Mouse (Mus musculus) ovary, postnatal 14 days (tissue): ENCODE measurements around the gene Trappc6b.
A peak's percentile ranks its signal among the peaks of the same experiment; 100 is the strongest.
"Not testable (repeated sequence)": the region's sequence is repeated elsewhere in the genome, so short reads cannot be mapped to it uniquely, and the experiment has no call there.

Source experiments
- DNase-seq: peaks from one replicate; pipeline ENCODE4 v3.0.0; 2022; ENCODE audit warnings: low spot score

Gene Trappc6b

DNA sequence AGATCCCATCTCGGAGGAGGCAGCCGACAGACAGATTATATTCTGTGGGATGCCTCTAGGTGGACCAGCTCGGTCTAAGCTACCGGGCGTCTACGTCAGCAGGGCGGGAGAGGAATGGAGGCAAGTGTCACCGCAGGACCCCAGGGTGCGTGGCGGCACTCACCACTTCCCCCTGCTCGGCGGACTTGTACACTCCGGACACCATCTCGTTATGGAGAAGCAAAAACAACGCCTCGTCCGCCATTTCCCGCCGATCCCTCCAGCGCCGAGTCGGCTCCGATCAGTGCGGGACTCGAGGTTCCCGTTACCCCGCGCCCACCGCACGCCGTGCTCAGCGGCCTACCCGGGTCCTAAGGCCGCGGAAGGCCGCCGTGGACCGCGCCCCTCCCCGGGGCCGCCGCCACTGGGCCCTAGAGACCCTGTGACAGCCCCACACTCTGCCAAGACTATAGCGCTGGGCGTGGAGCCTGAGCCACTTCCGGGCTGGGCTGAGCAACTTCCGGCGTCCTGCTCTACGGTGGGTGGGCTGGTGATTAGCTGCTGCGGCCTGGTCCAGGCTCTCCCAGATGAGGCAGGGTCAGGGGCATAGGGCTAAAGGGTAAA, at the start of gene Trappc6b:
Trappc6b (minus strand) TSS at position 480 of the 603 bp plus-strand sequence.
- peak; percentile 67 for DNase-seq

DNA sequence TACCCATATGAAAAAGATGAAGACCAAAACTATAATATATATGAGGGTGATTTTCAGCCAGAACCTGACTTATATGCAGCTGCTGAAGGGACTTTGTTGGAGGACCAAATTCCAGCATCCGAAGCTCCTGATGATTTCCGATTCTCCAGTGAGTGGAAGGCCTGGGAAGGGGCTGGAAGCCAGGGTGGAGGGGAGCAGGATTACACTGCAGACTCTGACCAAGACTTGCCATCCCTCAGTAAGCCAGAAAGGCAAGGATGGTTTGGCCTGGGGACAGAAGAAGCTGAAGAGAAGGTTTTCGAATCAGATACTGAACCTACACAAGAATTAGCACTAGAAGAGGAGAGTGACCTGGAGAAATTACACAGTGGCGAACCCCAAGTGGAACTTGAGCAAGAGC, 46.7 kb upstream of the Trappc6b start:
- DNase-seq, result no peak

DNA sequence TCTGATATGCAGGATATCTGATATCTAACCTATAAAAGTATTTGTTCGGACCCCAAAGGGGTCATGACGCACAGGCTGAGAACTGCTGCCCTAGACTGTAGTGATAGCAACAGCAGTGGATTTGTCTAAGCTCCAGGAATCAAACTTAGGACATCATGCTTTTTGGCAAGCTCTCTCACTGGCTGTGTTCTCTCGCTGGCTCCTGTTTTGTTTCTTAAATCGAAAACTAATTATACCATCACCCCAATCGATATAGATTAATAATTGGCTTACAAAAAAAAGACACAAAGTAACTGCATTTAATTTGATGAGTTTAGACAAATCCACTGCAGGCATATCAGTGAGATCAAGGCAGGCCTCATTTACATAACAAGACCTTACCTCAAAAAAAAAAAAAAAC, 45.2 kb upstream of the Trappc6b start:
- DNase-seq, result no peak

DNA sequence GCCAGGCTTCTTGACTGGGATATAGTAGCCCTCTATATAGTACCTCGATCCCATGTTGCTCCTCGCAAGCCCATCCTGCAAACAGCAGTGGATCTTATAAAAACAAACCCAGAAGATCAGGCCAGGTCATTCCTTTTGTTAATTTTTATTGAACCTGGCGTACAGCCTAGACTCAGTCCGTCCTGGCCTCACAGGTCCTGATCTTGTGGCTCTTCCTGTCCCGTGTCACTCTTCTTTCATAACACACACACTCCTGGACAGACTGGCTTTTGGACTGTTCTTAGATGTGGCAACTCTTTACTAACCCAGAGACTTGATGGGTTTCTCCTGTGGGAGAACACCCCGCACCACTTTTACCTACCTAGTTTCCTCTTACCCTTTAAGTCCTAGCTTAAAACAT, 44.6 kb upstream of the Trappc6b start:
- no peak for DNase-seq

DNA sequence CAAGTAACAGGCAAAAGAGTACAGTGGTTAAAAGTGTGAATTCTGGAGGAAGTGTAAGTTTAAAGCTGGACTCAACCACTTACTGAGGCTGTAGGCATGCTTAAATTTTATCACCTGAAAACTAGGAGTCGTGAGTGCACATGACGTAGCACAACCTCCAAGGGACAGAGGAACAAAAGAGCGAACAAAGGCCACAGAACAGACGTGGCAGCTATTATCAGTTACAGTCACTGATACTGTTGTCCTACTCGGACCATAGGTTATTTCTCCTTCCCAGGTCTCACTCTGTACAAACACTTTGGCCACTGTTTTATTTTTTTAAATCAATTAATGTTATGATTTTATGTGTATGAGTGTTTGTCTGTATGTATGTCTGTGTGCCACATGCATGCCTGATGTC, 43.5 kb upstream of the Trappc6b start:
- no peak for DNase-seq

DNA sequence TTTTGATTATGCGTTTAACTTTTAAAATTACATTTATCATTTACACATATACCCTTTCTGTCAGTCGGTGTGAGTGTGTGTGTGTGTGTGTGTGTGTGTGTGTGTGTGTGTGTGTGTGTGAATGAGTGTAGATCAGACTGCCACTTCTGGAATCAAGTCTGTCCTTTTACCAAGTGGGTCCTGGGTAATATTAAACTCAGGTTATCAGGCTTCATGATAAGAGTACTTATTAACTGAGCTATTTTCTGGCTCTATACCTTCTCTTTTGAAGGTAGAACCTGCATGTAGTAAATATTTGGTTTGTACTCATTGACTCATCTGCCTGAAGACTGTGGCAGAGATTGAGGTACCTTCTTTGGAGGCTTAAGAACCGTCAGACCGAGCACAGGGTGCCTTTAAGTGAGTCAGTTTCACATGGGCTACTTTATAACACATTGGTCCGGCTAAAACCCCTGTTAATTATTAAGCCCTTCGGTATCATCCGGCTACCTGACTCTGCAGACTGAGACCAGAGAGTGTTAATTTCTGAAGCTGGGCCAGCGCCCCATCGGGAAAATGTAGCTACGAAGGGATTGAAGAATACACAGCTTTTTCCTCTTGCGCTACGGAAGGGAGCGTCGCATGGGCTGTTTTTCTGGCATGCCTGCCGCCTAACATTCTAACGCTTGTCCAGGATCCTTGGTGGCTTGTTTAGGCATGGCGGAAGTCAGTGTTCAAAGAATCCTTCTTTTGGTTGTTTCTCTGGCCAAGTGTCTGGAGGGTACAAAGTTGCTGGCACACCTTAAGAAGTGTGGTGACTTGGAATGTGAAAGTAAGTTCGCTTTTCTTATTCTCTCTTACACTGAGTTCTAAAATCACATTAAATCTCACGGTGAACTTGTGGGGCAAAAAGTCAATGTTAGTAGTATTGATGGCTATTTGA, 34.1 kb upstream of the Trappc6b start, which contains the start of gene Mia2:
Mia2 (plus strand) TSS at position 696 of the 922 bp plus-strand sequence.
- no peak for DNase-seq

DNA sequence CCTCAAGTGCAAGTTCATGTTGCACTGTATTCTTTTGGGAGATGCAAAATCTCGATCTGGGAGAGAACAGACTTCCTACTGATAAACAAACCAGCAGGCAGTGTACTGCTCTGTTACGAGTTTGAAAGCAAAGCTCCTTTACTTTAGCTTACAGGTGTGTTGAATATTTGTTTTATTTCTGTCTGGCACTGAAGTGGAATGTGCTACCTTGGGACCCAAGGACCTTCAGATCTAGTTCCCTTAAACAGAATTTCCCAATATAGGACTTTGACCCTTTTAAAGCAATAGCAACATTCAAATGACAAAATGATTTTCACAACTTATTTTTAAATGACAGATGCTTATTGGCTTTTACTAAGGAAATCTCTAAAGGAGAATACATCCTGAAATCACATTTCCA, 32.3 kb upstream of the Trappc6b start:
- no peak for DNase-seq

DNA sequence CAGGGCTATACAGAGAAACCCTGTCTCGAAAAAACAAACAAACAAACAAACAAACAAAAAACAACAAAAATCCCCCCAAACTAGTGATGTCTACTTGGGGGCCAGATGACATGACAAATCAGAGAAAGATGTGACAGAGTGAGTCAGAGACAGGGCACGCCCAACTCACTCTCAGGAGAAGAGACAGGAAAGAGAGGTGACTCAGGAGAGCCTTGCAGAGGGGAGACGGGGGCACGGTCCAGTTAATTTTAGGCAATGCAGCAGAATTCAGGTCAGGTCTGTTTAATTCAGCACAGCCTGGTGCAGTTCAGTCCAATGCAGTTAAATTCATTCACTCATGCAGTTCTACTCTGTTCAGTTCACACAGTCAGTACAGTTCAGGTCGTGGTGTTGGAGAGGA, 24.9 kb upstream of the Trappc6b start:
- DNase-seq, result no peak

DNA sequence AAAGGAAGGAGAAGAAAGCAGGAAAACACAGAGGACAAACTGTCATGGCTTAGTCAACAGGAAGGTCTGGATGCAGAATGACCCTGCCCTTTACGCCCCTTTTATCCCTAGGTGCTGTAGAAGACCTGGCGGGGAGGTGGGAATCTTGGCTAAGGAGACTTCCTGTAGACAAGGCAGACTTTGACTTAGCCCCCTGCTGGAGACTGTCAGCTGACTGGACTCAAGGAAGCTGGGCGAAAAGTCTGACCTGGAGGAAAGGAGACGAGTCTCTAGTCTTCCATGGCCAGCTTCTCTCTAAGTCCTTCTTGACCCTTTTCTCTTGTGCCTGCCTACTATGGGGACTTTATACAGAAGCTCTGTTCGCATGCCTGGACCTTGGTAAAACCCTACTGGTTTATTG, 23.2 kb upstream of the Trappc6b start:
- DNase-seq, result no peak

DNA sequence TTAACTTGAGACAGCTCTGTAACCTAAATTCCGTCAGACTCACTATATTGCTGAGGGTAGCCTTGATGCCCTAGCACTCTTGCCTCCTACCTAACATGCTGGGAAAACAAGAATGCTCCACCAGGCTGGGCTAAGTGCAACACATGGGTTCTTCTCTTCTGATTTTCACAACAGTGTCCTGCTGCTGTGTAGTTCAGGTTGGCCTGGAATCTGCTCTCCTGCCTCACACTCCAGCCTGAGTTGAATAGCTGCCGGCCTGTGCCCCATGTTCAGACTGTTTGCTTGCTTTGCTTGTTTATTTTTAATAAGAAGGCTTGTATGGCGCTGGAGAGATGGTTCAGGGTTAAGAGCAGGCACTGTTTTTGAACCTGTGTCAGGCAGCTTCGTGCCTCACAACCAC, 19.2 kb upstream of the Trappc6b start:
- DNase-seq, result no peak

DNA sequence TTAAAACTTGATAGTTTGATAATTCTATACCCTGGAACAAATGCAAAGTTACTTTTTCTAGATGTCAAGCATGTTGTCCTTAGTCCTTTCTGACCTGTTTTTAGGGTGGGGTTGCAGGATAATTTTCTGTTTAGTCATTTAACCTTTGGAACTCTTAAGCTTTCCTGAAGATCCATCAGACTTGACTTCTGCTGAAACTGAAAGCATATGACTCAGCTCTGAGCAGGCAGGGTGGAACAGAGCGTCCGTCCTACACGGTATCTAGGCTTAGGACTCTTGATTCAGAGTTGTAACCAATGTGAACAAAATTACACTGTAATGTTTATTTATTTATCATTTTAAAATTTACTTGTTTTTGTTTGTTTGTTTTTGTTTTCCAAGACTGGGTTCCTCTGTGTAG, 16.6 kb upstream of the Trappc6b start:
- no peak for DNase-seq

DNA sequence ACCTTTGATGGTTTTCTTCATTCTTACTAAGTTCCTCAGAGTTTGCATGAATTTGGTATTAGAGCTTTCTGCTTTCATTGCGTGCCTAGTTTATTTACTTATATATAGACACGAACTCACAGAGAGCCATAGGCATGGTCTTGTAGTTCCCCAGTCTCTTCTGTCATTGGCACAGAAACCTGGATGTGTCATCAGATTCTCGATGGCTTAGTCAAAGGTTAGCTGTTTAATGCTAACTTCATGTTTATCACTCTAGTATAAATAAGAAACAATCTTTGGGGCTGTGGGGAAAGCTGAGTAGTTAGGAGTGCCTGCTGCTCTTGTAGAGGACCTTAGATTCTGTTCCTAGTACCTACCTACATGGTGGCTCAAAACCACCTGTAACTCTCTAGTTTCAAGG, 15.7 kb upstream of the Trappc6b start:
- no peak for DNase-seq

DNA sequence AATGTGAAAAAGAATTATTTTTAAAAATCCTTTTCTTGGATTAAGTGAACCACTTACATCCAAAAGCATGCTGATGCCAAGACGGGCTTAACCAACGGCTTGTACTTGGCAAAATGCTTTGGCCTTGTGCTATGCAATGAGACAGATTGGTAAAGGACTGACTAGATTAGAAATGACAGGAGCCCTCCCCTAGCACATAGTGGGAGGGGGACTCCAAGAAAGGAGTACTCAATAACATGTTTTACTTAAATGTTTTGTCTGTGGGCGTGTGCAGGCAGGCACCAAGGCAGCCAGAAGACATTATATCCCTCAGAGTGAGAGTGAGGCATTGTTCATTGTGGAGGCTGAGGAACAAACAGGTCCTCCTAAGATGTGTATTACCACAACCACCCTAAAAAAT, 12.8 kb upstream of the Trappc6b start:
- DNase-seq, result no peak

DNA sequence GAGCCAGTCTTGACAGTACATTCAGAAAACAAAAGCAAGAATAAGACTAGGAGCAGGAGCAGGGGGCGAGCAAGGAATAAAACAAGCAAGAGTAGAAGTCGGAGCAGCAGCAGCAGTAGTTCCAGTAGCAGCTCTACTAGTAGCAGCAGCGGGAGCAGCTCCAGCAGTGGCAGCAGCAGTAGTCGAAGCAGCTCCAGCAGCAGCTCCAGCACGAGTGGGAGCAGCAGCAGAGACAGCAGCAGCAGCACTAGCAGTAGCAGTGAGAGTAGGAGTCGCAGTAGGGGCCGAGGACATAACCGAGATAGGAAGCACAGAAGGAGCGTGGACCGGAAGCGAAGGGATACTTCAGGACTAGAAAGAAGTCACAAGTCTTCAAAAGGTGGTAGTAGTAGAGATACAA, 11.0 kb upstream of the Trappc6b start:
- DNase-seq, result no peak

DNA sequence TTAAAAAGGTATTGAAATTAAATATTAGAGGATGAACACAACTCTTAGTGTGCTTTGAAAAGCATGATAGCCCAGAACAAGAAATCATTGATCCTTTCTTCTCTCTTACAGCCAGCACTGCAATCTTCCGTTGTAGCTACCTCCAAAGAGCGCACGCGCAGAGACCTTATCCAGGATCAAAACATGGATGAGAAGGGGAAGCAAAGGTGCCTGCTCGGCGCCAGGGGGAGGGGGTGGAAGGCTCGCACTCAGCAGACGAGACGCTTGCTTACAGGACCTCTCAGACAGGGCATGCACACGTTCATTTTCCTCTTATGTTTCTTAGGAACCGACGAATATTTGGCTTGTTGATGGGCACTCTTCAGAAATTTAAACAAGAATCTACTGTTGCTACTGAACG, 7.5 kb upstream of the Trappc6b start:
- DNase-seq, result no peak

DNA sequence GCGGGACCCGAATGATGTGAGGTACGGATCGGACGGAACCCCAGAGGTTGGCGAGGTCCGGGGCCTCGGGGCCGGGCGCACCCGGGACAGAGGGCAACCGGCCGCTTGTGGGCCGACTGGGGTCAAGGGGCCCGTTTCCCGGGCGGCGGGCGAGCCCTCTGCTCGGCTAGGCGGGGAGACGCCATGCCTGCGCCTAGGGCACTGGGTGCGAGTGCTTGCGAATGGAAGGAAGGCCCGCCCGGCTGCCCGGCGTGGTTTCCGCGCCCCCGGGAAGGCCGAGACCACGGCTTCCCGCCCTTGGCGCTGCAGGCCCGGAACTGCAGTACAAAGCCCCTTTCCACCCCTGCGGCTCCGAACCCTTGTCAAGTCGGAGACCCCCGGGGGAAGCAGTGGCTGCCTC, 5.8 kb upstream of the Trappc6b start:
- no peak for DNase-seq

DNA sequence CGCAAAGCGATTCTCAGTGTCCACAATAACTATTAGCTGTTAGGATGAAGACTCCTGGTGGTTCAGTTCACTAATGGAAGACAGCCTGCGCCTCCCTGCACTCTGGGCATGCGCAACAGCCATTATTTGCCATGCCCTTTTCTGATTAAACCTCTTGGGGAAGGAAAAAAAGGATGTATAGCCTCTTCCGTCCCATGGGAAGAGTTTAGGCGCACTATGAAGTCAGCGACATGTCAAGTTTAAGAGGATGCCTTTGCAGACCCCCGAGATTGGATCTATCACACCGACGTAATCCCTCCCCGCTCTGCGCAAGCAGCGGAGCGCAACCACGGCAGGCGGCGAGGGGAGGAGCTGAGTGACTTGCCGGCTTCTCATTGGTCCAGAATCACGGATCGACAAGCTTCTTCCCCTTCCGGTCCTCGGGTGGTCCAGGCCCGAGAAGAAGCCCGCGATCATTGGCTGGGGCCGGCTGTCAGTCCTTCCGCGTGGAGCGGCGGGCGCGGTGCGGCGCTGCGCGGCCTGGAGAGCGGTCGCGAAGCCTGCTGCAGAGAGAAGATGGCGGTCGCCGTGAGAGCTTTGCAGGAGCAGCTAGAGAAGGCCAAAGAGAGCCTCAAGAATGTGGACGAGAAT, 5.3 kb upstream of the Trappc6b start, which contains the start of gene Pnn:
Pnn (plus strand) TSS at position 437 of the 630 bp plus-strand sequence.
- peak; percentile 94 for DNase-seq

DNA sequence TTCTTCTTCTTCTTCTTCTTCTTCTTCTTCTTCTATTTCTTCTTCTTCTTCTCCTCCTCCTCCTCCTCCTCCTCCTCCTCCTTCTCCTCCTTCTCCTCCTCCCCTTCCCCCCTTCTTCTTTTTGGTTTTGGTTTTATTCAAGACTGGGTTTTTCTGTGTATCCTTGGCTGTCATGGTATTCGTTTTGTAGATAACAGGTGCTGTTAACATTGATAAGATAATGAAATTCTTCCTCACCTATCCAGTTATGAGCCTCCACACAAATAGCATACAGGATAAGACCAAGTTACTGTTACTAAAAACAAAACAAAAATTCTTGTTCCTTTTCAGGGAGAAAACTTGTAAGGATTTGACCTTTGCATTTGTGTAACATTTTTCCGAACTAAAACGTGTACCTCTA, 4.5 kb upstream of the Trappc6b start:
- no peak for DNase-seq

DNA sequence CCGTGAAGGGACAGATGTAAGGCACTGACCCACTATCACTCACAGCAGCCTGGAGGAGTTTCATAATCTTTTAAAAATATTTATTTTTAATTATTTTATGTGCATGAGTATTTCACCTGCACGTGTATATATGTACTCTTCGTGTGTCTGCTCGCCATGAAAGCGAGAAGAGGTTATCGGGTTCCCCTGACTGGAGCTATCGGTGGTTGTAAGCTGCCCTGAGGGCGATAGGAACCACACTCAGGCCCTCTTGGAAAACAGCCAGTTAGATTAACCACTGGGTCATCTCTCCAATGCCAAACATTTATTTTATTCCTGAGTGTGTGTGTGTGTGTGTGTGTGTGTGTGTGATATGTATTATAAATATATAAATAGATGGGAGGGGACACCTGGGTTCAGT, 3.6 kb upstream of the Trappc6b start:
- DNase-seq, result no peak

DNA sequence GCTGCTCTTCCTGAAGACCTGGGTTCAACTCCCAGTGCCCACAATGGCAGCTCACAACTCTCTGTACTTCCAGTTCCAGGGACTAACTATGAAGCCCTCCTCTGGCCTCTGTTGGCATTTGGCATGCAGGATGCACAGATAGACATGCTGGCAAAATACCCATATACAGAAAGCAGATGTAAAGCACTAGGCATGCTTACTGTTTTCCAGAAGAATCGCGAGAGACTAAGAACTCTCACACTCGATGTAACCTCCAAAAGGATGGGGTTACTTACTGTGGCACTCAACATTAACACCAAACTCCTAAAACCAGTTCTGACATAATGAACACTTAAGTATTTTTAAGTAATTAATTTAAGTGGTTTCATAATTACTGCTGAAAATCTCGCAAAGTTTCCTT, 950 bp downstream of the Trappc6b start:
- no peak for DNase-seq

DNA sequence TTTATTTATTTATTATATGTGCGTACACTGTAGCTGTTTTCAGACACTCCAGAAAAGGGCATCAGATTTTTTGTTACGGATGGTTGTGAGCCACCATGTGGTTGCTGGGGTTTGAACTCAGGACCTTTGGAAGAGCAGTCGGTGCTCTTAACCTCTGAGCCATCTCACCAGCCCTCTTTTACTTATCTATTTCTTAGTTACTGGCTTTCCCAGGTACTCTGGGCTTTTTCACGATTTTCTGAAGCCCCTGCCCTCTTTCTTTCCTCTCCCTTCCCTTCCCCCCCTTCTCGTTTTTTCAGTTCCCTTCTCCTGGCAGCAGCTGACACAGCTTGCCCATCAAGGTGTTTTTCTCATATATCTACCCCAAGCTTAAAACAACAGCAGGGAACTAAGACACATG, 3.0 kb downstream of the Trappc6b start:
- DNase-seq, result not testable (repeated sequence)

DNA sequence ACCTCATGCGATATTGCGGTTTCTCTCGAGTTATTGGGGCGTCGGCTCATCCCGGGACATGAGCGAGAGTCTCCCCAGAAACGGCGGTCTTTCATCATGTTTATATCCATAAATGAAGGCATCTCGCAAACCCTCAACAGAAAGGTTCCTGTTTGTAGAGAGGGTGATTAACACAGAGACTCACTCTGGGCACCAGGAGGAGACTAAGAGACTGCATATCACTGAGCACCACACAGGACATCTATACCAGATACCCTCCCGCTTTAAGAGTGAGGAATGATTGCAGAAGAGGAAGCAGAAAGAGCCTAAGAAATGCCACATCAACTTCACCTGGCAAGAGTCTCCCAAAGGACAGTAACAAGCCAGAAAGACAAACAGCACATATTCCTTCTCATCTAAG, 5.0 kb downstream of the Trappc6b start:
- DNase-seq, result no peak
